Mouse (Mus musculus): ENCODE data around the gene Hoxc12. TPM values are rescaled to one million over a fixed set of nuclear protein-coding genes. Genes with fewer than 3 reads are reported as not detected.

Gene Hoxc12
- polyA plus RNA-seq, 1 experiment from 2014 or later: 0.36 TPM

- WGBS: 10% methylated on average over 22 of the region's 22 CpGs
- peaks cover 100% of the 10 kb centered on the region for H3K27me3 ChIP-seq (ENCODE audit: low read depth, poor library complexity, severe bottlenecking)
- 0 out of 2 replicates have a peak overlapping the region, but pooled peaks have one; percentile 18 for H3K4me3 ChIP-seq
- peaks cover 28% of the 10 kb centered on the region for H3K4me1 ChIP-seq
- H3K9me3 ChIP-seq (replicated peaks): no peaks in the 10 kb centered on the region
- DNase-seq (ENCODE audit: low spot score): no peak
- peak overlapping the region; percentile 8; the same call in 1 of the 2 replicates for H3K27ac ChIP-seq
- no peaks in the 10 kb centered on the region for H3K36me3 ChIP-seq
Observed at GRCm38 (mm10) chr15:102945185-102946077, 8.9 kb downstream of the Hoxc12 start.

GRCm38 (mm10) chr15:102947276-102947675 lies 10.7 kb downstream of the Hoxc12 start:
- Histone ChIP-seq H3K4me1 (peaks cover 34% of the 10 kb centered on the region), H3K36me3 (no peaks in the 10 kb centered on the region), H3K4me3 (peak overlapping the region; percentile 40; the same call in 1 of the 2 replicates), H3K9me3 (replicated peaks) (no peaks in the 10 kb centered on the region), H3K27ac (peak overlapping the region; percentile 93; the same call in 1 of the 2 replicates), H3K27me3 (ENCODE audit: low read depth, poor library complexity, severe bottlenecking) (peaks cover 100% of the 10 kb centered on the region)
- under 1% methylated on average over 9 of the region's 9 CpGs for WGBS
- DNase-seq (ENCODE audit: low spot score): no peak

GRCm38 (mm10) chr15:102948842-102949241 lies 12.3 kb downstream of the Hoxc12 start:
- Histone ChIP-seq H3K9me3 (replicated peaks) (no peaks in the 10 kb centered on the region), H3K27me3 (ENCODE audit: low read depth, poor library complexity, severe bottlenecking) (peaks cover 100% of the 10 kb centered on the region), H3K4me3 (peak overlapping the region; percentile 40), H3K4me1 (peaks cover 23% of the 10 kb centered on the region; the same call in 1 of the 2 replicates), H3K36me3 (no peaks in the 10 kb centered on the region), H3K27ac (peak overlapping the region; percentile 93)
- DNase-seq (ENCODE audit: low spot score): no peak
- 11% methylated on average over 2 of the region's 2 CpGs for WGBS

GRCm38 (mm10) chr15:102949696-102950095 lies 13.1 kb downstream of the Hoxc12 start:
- H3K4me1 ChIP-seq: peaks cover 26% of the 10 kb centered on the region
- peaks cover 100% of the 10 kb centered on the region for H3K27me3 ChIP-seq (ENCODE audit: low read depth, poor library complexity, severe bottlenecking)
- peak overlapping the region; percentile 40 for H3K4me3 ChIP-seq
- DNase-seq (ENCODE audit: low spot score): no peak
- H3K36me3 ChIP-seq: no peaks in the 10 kb centered on the region
- H3K27ac ChIP-seq: peak overlapping the region; percentile 93
- 2% methylated on average over 20 of the region's 20 CpGs for WGBS
- H3K9me3 ChIP-seq (replicated peaks): no peaks in the 10 kb centered on the region

- peak overlapping the region; percentile 93 for H3K27ac ChIP-seq
- peaks cover 100% of the 10 kb centered on the region for H3K27me3 ChIP-seq (ENCODE audit: low read depth, poor library complexity, severe bottlenecking)
- H3K4me3 ChIP-seq: peak overlapping the region; percentile 40
- WGBS: 8% methylated on average over 2 of the region's 2 CpGs
- no peaks in the 10 kb centered on the region for H3K9me3 ChIP-seq (replicated peaks)
- no peak for DNase-seq (ENCODE audit: low spot score)
- no peaks in the 10 kb centered on the region for H3K36me3 ChIP-seq
- peaks cover 32% of the 10 kb centered on the region for H3K4me1 ChIP-seq
Observed at GRCm38 (mm10) chr15:102950877-102951276, 14.3 kb downstream of the Hoxc12 start.

- Histone ChIP-seq H3K27me3 (ENCODE audit: low read depth, poor library complexity, severe bottlenecking) (peaks cover 100% of the 10 kb centered on the region), H3K4me3 (peak overlapping the region; percentile 57), H3K36me3 (no peaks in the 10 kb centered on the region), H3K27ac (peak overlapping the region; percentile 93), H3K4me1 (peaks cover 57% of the 10 kb centered on the region), H3K9me3 (replicated peaks) (no peaks in the 10 kb centered on the region)
- DNase-seq (ENCODE audit: low spot score): no peak
- 2% methylated on average over 6 of the region's 6 CpGs for WGBS
Observed at GRCm38 (mm10) chr15:102953561-102953960, 17.0 kb downstream of the Hoxc12 start.

GRCm38 (mm10) chr15:102954192-102955006 lies 17.8 kb downstream of the Hoxc12 start, which contains the start of gene Hoxc11:
TSS of gene Hoxc11 (plus strand) at chr15:102954427.
- Histone ChIP-seq H3K4me1 (peaks cover 57% of the 10 kb centered on the region), H3K27me3 (ENCODE audit: low read depth, poor library complexity, severe bottlenecking) (peaks cover 100% of the 10 kb centered on the region), H3K4me3 (peak within 1 kb of the TSS; percentile 57), H3K36me3 (no peaks in the 10 kb centered on the region), H3K27ac (peak within 1 kb of the TSS; percentile 93), H3K9me3 (replicated peaks) (no peaks in the 10 kb centered on the region)
- no peak for DNase-seq (ENCODE audit: low spot score)
- under 1% methylated on average over 57 of the region's 57 CpGs for WGBS

- under 1% methylated on average over 28 of the region's 28 CpGs for WGBS
- no peak for DNase-seq (ENCODE audit: low spot score)
- Histone ChIP-seq H3K9me3 (replicated peaks) (no peaks in the 10 kb centered on the region), H3K4me1 (peaks cover 60% of the 10 kb centered on the region), H3K27ac (peak overlapping the region; percentile 93), H3K27me3 (ENCODE audit: low read depth, poor library complexity, severe bottlenecking) (peaks cover 100% of the 10 kb centered on the region), H3K36me3 (no peaks in the 10 kb centered on the region), H3K4me3 (peak overlapping the region; percentile 57)
Observed at GRCm38 (mm10) chr15:102955007-102955382, 18.4 kb downstream of the Hoxc12 start.

- no peaks in the 10 kb centered on the region for H3K9me3 ChIP-seq (replicated peaks)
- peak; percentile 81 for DNase-seq (ENCODE audit: low spot score)
- no peaks in the 10 kb centered on the region for H3K36me3 ChIP-seq
- WGBS: under 1% methylated on average over 40 of the region's 40 CpGs
- H3K4me1 ChIP-seq: peaks cover 63% of the 10 kb centered on the region
- H3K27ac ChIP-seq: peak overlapping the region; percentile 93
- H3K27me3 ChIP-seq (ENCODE audit: low read depth, poor library complexity, severe bottlenecking): peaks cover 100% of the 10 kb centered on the region
- peak overlapping the region; percentile 57 for H3K4me3 ChIP-seq
Observed at GRCm38 (mm10) chr15:102955833-102956640, 19.5 kb downstream of the Hoxc12 start.

GRCm38 (mm10) chr15:102956906-102957305 lies 20.3 kb downstream of the Hoxc12 start:
- H3K4me1 ChIP-seq: peaks cover 70% of the 10 kb centered on the region
- H3K36me3 ChIP-seq: no peaks in the 10 kb centered on the region
- peak overlapping the region; percentile 57 for H3K4me3 ChIP-seq
- peak overlapping the region; percentile 93 for H3K27ac ChIP-seq
- WGBS: under 1% methylated on average over 12 of the region's 12 CpGs
- H3K9me3 ChIP-seq (replicated peaks): no peaks in the 10 kb centered on the region
- DNase-seq (ENCODE audit: low spot score): no peak
- peaks cover 100% of the 10 kb centered on the region for H3K27me3 ChIP-seq (ENCODE audit: low read depth, poor library complexity, severe bottlenecking)

- Histone ChIP-seq H3K4me3 (peak overlapping the region; percentile 58), H3K27me3 (ENCODE audit: low read depth, poor library complexity, severe bottlenecking) (peaks cover 100% of the 10 kb centered on the region), H3K9me3 (replicated peaks) (no peaks in the 10 kb centered on the region), H3K27ac (peak overlapping the region; percentile 93), H3K4me1 (peaks cover 75% of the 10 kb centered on the region), H3K36me3 (no peaks in the 10 kb centered on the region)
- no peak for DNase-seq (ENCODE audit: low spot score)
- WGBS: under 1% methylated on average over 13 of the region's 13 CpGs
Observed at GRCm38 (mm10) chr15:102959663-102960191, 23.2 kb downstream of the Hoxc12 start.

GRCm38 (mm10) chr15:102961728-102962127 lies 25.2 kb downstream of the Hoxc12 start:
- DNase-seq (ENCODE audit: low spot score): no peak
- no peaks in the 10 kb centered on the region for H3K9me3 ChIP-seq (replicated peaks)
- H3K4me3 ChIP-seq: peak overlapping the region; percentile 58
- H3K36me3 ChIP-seq: no peaks in the 10 kb centered on the region
- peaks cover 63% of the 10 kb centered on the region for H3K4me1 ChIP-seq
- peaks cover 100% of the 10 kb centered on the region for H3K27me3 ChIP-seq (ENCODE audit: low read depth, poor library complexity, severe bottlenecking)
- H3K27ac ChIP-seq: peak overlapping the region; percentile 93
- WGBS: 3% methylated on average over 6 of the region's 6 CpGs
